ENCODE assay signal across 22 mouse cellular contexts in the genomic region with DNA sequence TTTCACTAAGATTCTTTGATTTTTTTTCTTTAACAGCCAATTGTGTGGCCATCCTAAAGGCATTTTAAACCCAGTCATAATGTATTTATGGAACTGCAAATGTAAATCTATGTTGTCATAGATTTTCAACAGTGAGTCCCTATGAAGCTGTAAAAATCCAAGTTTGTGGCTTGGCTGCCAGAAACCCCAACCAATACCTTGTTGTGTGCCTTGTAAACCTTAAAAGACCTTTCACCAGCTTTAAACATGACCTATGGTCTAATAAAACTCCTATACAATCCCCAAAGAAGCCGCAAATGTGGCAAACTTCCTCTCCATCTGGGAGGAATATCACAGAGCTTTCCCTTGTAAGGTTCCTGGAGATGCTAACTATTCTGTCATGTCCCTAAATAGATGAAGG.
DNase-seq lines count a peak whose midpoint lies in the region; ATAC-seq and TF ChIP-seq lines count a peak whose summit lies in the region.
"Had no signal": no experiment of that assay in that cellular context is flagged by ENCODE, and none has a peak within 500 bp of the region (broad histone marks: within the 10 kb centered on the region; RNA-seq: fewer than 3 reads in every experiment).

No protein-coding gene starts in this region.

- no peak overlapping the region for H3K27ac ChIP-seq in limb, embryonic 13.5 days
- no peak overlapping the region for H3K27ac ChIP-seq in limb, embryonic 10.5 days
- H3K27ac ChIP-seq in limb, embryonic 14.5 days (replicated peaks; ENCODE audit: low read depth, low read length): no peak overlapping the region
- H3K27ac ChIP-seq in midbrain, embryonic 11.5 days (ENCODE audit: low read depth, low read length): no peak overlapping the region

- H3K27me3 ChIP-seq in limb, embryonic 13.5 days: peaks cover 61% of the 10 kb centered on the region
- H3K27me3 ChIP-seq in limb, embryonic 10.5 days (ENCODE audit: low read depth, poor library complexity, severe bottlenecking): no peaks in the 10 kb centered on the region
- peaks cover 19% of the 10 kb centered on the region for H3K27me3 ChIP-seq in limb, embryonic 14.5 days (ENCODE audit: control insufficient read depth, insufficient read depth, low read length)
- no peaks in the 10 kb centered on the region for H3K27me3 ChIP-seq in midbrain, embryonic 11.5 days (ENCODE audit: control insufficient read depth, insufficient read depth, low read length)
- H3K27me3 ChIP-seq: CH12.LX, Patski had no signal

- TF ChIP-seq POLR2A in limb, embryonic 14.5 days (IDR thresholded peaks at IDR 0.05; ENCODE audit: borderline replicate concordance, extremely low read depth, insufficient read depth, insufficient read length): no peak

- no peak overlapping the region for H3K9ac ChIP-seq in limb, embryonic 13.5 days
- H3K9ac ChIP-seq in limb, embryonic 14.5 days (ENCODE audit: low read depth, low read length, severe bottlenecking): no peak overlapping the region
- H3K9ac ChIP-seq in midbrain, embryonic 11.5 days (ENCODE audit: low read length): no peak overlapping the region

- H3K36me3 ChIP-seq in limb, embryonic 13.5 days: no peaks in the 10 kb centered on the region
- H3K36me3 ChIP-seq in limb, embryonic 10.5 days: no peaks in the 10 kb centered on the region
- no peaks in the 10 kb centered on the region for H3K36me3 ChIP-seq in limb, embryonic 14.5 days (ENCODE audit: control insufficient read depth, insufficient read depth, low read length)
- H3K36me3 ChIP-seq in midbrain, embryonic 11.5 days (ENCODE audit: control insufficient read depth, insufficient read depth, low read length): no peaks in the 10 kb centered on the region
- H3K36me3 ChIP-seq: G1E had no signal

- no peak overlapping the region for H3K4me3 ChIP-seq in limb, embryonic 13.5 days
- no peak overlapping the region for H3K4me3 ChIP-seq in limb, embryonic 10.5 days
- no peak overlapping the region for H3K4me3 ChIP-seq in limb, embryonic 14.5 days (replicated peaks; ENCODE audit: low read length)
- H3K4me3 ChIP-seq in midbrain, embryonic 11.5 days (ENCODE audit: low read depth, low read length): no peak overlapping the region

- H3K4me2 ChIP-seq in limb, embryonic 13.5 days (replicated peaks): no peak overlapping the region
- no peak overlapping the region for H3K4me2 ChIP-seq in limb, embryonic 14.5 days (replicated peaks; ENCODE audit: low read depth, low read length, severe bottlenecking)
- H3K4me2 ChIP-seq in midbrain, embryonic 11.5 days: no peak overlapping the region

- peak; percentile 75; the same call in 1 of the 2 replicates for ATAC-seq in limb, embryonic 13.5 days (ENCODE audit: low FRiP score, low read depth)
- peak; percentile 63 for ATAC-seq in limb, embryonic 14.5 days (ENCODE audit: low FRiP score, low read depth)
- no peak for ATAC-seq in midbrain, embryonic 11.5 days (ENCODE audit: low FRiP score)
- ATAC-seq: activated CD4-positive, CD25-positive, alpha-beta regulatory T cell, adult 4 months; CD4-positive, CD25-positive, alpha-beta regulatory T cell, adult 4 months; Patski had no signal

- peaks cover 9% of the 10 kb centered on the region; the same call in 1 of the 2 replicates for H3K4me1 ChIP-seq in limb, embryonic 13.5 days
- no peaks in the 10 kb centered on the region for H3K4me1 ChIP-seq in limb, embryonic 10.5 days
- H3K4me1 ChIP-seq in limb, embryonic 14.5 days (ENCODE audit: control insufficient read depth, insufficient read depth, low read length): no peaks in the 10 kb centered on the region
- no peaks in the 10 kb centered on the region for H3K4me1 ChIP-seq in midbrain, embryonic 11.5 days (ENCODE audit: control insufficient read depth, insufficient read depth, low read length)

- 25% methylated on average over 1 of the region's 1 CpGs for WGBS in limb, embryonic 13.5 days
- WGBS in limb, embryonic 10.5 days: 66% methylated on average over 1 of the region's 1 CpGs
- 32% methylated on average over 1 of the region's 1 CpGs for WGBS in large intestine, adult 2 months
- 30% methylated on average over 1 of the region's 1 CpGs for WGBS in limb, embryonic 14.5 days
- WGBS in midbrain, embryonic 11.5 days: 90% methylated on average over 1 of the region's 1 CpGs

- DNase-seq in limb, embryonic 10.5 days (ENCODE audit: low spot score): no peak
- DNase-seq in large intestine, adult 2 months (ENCODE audit: low read depth, low spot score): peak; percentile 10
- DNase-seq in limb, embryonic 14.5 days (ENCODE audit: low spot score): peak; percentile 65
- DNase-seq in adrenal gland, adult 18-20 months (ENCODE audit: low spot score in 2 of 2): no peak
- DNase-seq in midbrain, embryonic 11.5 days (ENCODE audit: low spot score, missing footprints): no peak
- DNase-seq: adrenal gland, adult 2 months; adrenal gland, adult 8-10 months; adrenal gland, postnatal 10 days; adrenal gland, postnatal 14 days; adrenal gland, postnatal 25 days; adrenal gland, postnatal 36 days; B cell, adult 2 months; cerebellum, adult 11 months; cerebellum, adult 11-12 months; cerebellum, adult 18-20 months; cerebellum, adult 2 months had no signal

- H3K9me3 ChIP-seq in limb, embryonic 13.5 days: no peaks in the 10 kb centered on the region
- no peaks in the 10 kb centered on the region for H3K9me3 ChIP-seq in limb, embryonic 10.5 days (replicated peaks)
- no peaks in the 10 kb centered on the region for H3K9me3 ChIP-seq in limb, embryonic 14.5 days (ENCODE audit: control insufficient read depth, low read length)
- no peaks in the 10 kb centered on the region for H3K9me3 ChIP-seq in midbrain, embryonic 11.5 days (ENCODE audit: control insufficient read depth, low read length)

Comparison
In these comparisons a context has a peak if more than half of its experiments do, and no peak if none do; other contexts are left out.
1. DNase-seq: peak in large intestine, adult 2 months (single experiment) and limb, embryonic 14.5 days (single experiment); none in limb, embryonic 10.5 days (single experiment), adrenal gland, adult 18-20 months (0 of 2) and midbrain, embryonic 11.5 days (single experiment).